Mouse (Mus musculus) hindbrain, embryonic 13.5 days (tissue): ENCODE results near the gene Tmem132c. TPM values are rescaled to one million over a fixed set of nuclear protein-coding genes. Genes with fewer than 3 reads are reported as not detected.

Experiments used
- ATAC-seq: fragments of 200-750 bp; cut with Nextera tagmentation; 2 replicates; pipeline ENCODE4 v1.8.0; 2017; ENCODE audit warnings: moderate TSS enrichment; ENCODE audit not compliant: low FRiP score
- H3K27ac ChIP-seq: fragments of 300-500 bp; sonication (generic); 2 replicates; pipeline ENCODE4 v1.5.1; 2015; ENCODE audit warnings: inconsistent platforms, mild to moderate bottlenecking, moderate library complexity
- H3K27me3 ChIP-seq: fragments of 300-500 bp; sonication (generic); 2 replicates; pipeline ENCODE4 v1.6.1; 2015; ENCODE audit warnings: mild to moderate bottlenecking, inconsistent platforms
- H3K36me3 ChIP-seq: fragments of 300-500 bp; sonication (generic); 2 replicates; pipeline ENCODE4 v1.6.1; 2015; ENCODE audit warnings: mild to moderate bottlenecking, inconsistent platforms
- H3K4me1 ChIP-seq: fragments of 300-500 bp; sonication (generic); replicated peaks from 2 replicates; pipeline ENCODE4 v1.6.1; 2015; ENCODE audit warnings: inconsistent platforms
- H3K4me2 ChIP-seq: fragments of 300-500 bp; sonication (generic); 2 replicates; pipeline ENCODE4 v1.6.1; 2015; ENCODE audit warnings: inconsistent platforms, mild to moderate bottlenecking, moderate library complexity
- H3K4me3 ChIP-seq: fragments of 300-500 bp; sonication (generic); 2 replicates; pipeline ENCODE4 v1.5.1; 2015; ENCODE audit warnings: mild to moderate bottlenecking, inconsistent platforms
- H3K9ac ChIP-seq: fragments of 300-500 bp; sonication (generic); 2 replicates; pipeline ENCODE4 v1.6.1; 2015; ENCODE audit warnings: mild to moderate bottlenecking, inconsistent platforms
- H3K9me3 ChIP-seq: fragments of 300-500 bp; sonication (generic); 2 replicates; pipeline ENCODE4 v1.6.1; 2016; ENCODE audit warnings: inconsistent platforms
- whole genome bisulfite sequencing: fragments of 180-500 bp; shearing (Covaris S2); methylation state at CpG from one replicate; pipeline ENCODE4 v1.1.7; 2015; 5-methylcytosine and 5-hydroxymethylcytosine counted together
- polyA plus RNA-seq: library from polyadenylated mRNA; unstranded; fragments of >200 nt; fragmentation: Nextera tagmentation; extraction: Ambion mirVana; gene quantifications from 2 replicates; pipeline ENCODE4 v1.2.1, GENCODE M21; 2015

Gene Tmem132c
- polyA plus RNA-seq, 1 experiment from 2014 or later: 11.1 TPM

DNA sequence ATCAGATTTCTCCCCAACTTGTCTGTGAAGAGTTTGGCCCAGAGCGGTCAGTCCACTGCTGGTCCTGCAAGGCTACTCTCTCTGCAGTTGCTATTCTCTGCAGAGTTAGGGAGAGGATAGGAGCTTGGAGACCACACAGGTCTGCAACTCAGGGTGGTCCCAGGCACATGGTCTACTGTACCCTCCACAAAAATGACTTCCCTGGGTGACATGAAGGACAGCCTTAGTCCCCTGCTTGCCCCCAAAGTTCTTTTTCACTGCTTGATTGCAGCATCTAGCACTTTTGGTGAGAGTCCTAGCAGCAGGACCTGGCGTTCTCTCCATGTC lies 69.4 kb downstream of the Tmem132c start:
- Histone ChIP-seq H3K4me3 (no peak overlapping the region), H3K4me1 (peaks cover under 1% of the 10 kb centered on the region; the same call in 1 of the 2 replicates), H3K27me3 (no peaks in the 10 kb centered on the region), H3K27ac (no peak overlapping the region), H3K4me2 (no peak overlapping the region), H3K36me3 (no peaks in the 10 kb centered on the region), H3K9ac (no peak overlapping the region), H3K9me3 (no peaks in the 10 kb centered on the region)
- 80% methylated on average over 2 of the region's 2 CpGs for WGBS
- ATAC-seq: no peak

GRCm38 (mm10) chr5:127313634-127314033 lies 72.0 kb downstream of the Tmem132c start:
- Histone ChIP-seq H3K27ac (no peak overlapping the region), H3K9ac (no peak overlapping the region), H3K4me1 (no peaks in the 10 kb centered on the region), H3K27me3 (no peaks in the 10 kb centered on the region), H3K9me3 (no peaks in the 10 kb centered on the region), H3K4me3 (no peak overlapping the region), H3K36me3 (no peaks in the 10 kb centered on the region), H3K4me2 (no peak overlapping the region)
- no peak for ATAC-seq
- WGBS: 78% methylated on average over 2 of the region's 2 CpGs

- Histone ChIP-seq H3K36me3 (no peaks in the 10 kb centered on the region), H3K9me3 (no peaks in the 10 kb centered on the region), H3K27me3 (no peaks in the 10 kb centered on the region), H3K27ac (no peak overlapping the region), H3K4me1 (peaks cover 42% of the 10 kb centered on the region), H3K4me2 (no peak overlapping the region), H3K9ac (no peak overlapping the region), H3K4me3 (no peak overlapping the region)
- no peak for ATAC-seq
- 21% methylated on average over 12 of the region's 12 CpGs for WGBS
Observed at GRCm38 (mm10) chr5:127319096-127319779, 77.6 kb downstream of the Tmem132c start.

DNA sequence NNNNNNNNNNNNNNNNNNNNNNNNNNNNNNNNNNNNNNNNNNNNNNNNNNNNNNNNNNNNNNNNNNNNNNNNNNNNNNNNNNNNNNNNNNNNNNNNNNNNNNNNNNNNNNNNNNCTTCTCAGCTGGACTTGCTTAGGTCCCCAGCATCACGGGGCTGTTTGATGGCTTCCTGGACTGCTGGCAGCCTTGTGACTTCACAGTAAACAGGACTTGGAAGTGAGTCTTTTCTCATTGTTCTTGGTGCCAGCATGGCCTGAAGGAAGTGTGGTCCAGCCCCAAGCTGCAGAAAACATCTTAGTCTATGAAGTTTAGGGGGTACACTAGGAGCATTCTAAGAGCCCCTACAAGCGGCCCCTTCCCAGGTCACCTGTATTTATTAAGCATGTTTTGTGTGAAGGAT lies 83.0 kb downstream of the Tmem132c start:
- no peaks in the 10 kb centered on the region for H3K27me3 ChIP-seq
- no peaks in the 10 kb centered on the region for H3K9me3 ChIP-seq
- no peak overlapping the region for H3K4me3 ChIP-seq
- H3K36me3 ChIP-seq: no peaks in the 10 kb centered on the region
- peaks cover 35% of the 10 kb centered on the region for H3K4me1 ChIP-seq
- H3K9ac ChIP-seq: no peak overlapping the region
- H3K27ac ChIP-seq: peak overlapping the region; percentile 80
- H3K4me2 ChIP-seq: no peak overlapping the region
- 37% methylated on average over 2 of the region's 2 CpGs for WGBS
- no peak for ATAC-seq

DNA sequence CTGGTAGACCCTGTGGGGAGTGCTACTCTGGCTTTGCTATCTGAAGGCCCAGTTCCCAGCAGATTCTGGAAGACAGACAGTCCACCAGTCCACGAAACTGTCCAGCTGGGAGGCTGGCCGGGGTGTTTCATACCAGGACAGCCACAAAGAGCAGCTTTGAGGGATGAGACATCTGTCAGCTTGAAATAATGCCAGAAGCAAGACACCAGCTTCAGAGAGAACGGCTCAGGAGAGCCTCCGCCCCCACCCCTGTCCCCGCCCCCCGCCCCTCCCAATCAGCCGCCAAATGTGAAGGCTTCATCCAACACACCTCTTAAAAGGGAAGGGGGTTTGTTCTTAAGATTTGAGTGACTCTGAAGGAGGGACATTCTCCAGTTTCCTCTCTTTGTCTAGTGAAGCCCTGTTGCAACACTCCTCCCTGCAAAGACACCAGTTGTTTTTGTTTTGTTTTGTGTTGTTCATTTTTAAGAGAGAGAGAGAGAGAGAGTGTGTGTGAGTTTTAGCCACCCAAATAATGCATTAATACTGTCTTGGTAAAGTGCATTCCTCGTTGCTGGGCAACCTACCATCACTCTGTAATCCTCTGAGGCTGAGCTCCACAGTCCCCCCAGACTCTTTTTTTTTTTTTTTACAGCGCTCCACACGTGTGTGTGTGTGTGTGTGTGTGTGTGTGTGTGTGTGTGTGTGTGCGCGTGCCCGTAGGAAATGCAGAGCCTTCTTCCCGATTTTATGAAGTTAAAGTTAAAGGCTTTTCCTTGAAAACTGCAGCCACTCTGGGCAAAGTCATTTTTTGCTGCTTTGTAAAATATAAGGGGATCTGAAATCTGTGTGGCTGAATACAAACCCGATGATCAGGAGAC lies 94.7 kb downstream of the Tmem132c start:
- no peaks in the 10 kb centered on the region for H3K9me3 ChIP-seq
- no peak overlapping the region for H3K9ac ChIP-seq
- peaks cover 5% of the 10 kb centered on the region; the same call in 1 of the 2 replicates for H3K27me3 ChIP-seq
- H3K4me1 ChIP-seq: peaks cover 40% of the 10 kb centered on the region
- ATAC-seq: peak; percentile 55; the same call in 1 of the 2 replicates
- H3K36me3 ChIP-seq: no peaks in the 10 kb centered on the region
- H3K27ac ChIP-seq: peak overlapping the region; percentile 69
- peak overlapping the region; percentile 36 for H3K4me2 ChIP-seq
- no peak overlapping the region for H3K4me3 ChIP-seq
- WGBS: 4% methylated on average over 15 of the region's 15 CpGs

DNA sequence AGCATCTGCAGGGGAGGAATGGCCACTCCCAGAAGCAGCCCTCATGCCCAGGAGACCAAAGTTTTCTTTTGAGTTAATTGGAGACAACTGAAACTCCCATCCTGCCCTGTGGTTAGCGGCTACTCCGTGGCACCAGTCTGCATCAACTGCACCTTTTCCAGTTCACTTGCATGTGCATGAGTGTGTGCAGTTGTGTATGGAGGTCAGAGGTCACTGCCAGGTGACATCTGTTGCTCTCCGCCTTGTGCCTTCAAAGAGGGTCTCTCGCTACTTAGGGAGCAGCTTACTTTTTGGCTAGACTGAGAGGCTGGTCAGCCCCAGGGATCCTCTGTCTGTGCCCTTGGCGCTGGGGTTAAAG lies 95.3 kb downstream of the Tmem132c start:
- ATAC-seq: no peak
- Histone ChIP-seq H3K27ac (peak overlapping the region; percentile 35; the same call in 1 of the 2 replicates), H3K9ac (no peak overlapping the region), H3K36me3 (no peaks in the 10 kb centered on the region), H3K4me3 (no peak overlapping the region), H3K27me3 (peaks cover 5% of the 10 kb centered on the region; the same call in 1 of the 2 replicates), H3K9me3 (no peaks in the 10 kb centered on the region), H3K4me2 (peak overlapping the region; percentile 36), H3K4me1 (peaks cover 40% of the 10 kb centered on the region)
- 15% methylated on average over 5 of the region's 5 CpGs for WGBS

DNA sequence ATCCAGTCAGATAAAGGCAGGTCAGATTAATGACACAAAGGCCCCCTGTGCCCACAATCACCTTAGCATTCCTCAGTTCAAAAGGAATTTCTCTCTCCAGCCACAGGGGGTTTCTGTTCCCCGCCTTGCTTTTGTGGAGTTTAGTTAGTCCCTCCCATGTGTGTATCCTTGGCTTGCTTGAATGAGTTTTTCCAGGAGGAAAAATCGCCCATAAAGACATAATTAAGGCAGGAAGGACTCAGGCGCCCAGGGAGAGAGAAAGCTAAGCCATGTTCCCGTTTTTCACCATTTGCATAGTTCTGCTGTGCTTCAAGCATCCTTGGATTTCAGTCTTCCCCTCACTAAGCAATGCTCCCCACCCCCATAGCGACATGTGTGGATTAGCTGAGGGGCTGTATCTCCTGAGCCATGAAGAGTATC lies 97.4 kb downstream of the Tmem132c start:
- Histone ChIP-seq H3K4me1 (peaks cover 40% of the 10 kb centered on the region), H3K4me3 (no peak overlapping the region), H3K9me3 (no peaks in the 10 kb centered on the region), H3K4me2 (no peak overlapping the region), H3K27ac (peak overlapping the region; percentile 48), H3K27me3 (peaks cover 5% of the 10 kb centered on the region; the same call in 1 of the 2 replicates), H3K36me3 (no peaks in the 10 kb centered on the region), H3K9ac (no peak overlapping the region)
- ATAC-seq: no peak
- 4% methylated on average over 5 of the region's 5 CpGs for WGBS

- Histone ChIP-seq H3K27me3 (peaks cover 5% of the 10 kb centered on the region; the same call in 1 of the 2 replicates), H3K4me2 (no peak overlapping the region), H3K27ac (no peak overlapping the region), H3K4me3 (no peak overlapping the region), H3K9me3 (no peaks in the 10 kb centered on the region), H3K4me1 (peaks cover 37% of the 10 kb centered on the region), H3K9ac (no peak overlapping the region), H3K36me3 (no peaks in the 10 kb centered on the region)
- 25% methylated on average over 3 of the region's 3 CpGs for WGBS
- no peak for ATAC-seq
Observed at GRCm38 (mm10) chr5:127341158-127341557, 99.5 kb downstream of the Tmem132c start.

GRCm38 (mm10) chr5:127344721-127345120 lies 103.1 kb downstream of the Tmem132c start:
- Histone ChIP-seq H3K36me3 (no peaks in the 10 kb centered on the region), H3K9me3 (no peaks in the 10 kb centered on the region), H3K4me1 (peaks cover 32% of the 10 kb centered on the region), H3K4me3 (no peak overlapping the region), H3K27me3 (peaks cover 5% of the 10 kb centered on the region; the same call in 1 of the 2 replicates), H3K27ac (no peak overlapping the region), H3K4me2 (no peak overlapping the region), H3K9ac (no peak overlapping the region)
- no peak for ATAC-seq
- WGBS: 54% methylated on average over 2 of the region's 2 CpGs

GRCm38 (mm10) chr5:127346364-127346763 lies 104.8 kb downstream of the Tmem132c start:
- H3K9ac ChIP-seq: no peak overlapping the region
- H3K27me3 ChIP-seq: no peaks in the 10 kb centered on the region
- H3K4me3 ChIP-seq: no peak overlapping the region
- no peak for ATAC-seq
- H3K27ac ChIP-seq: no peak overlapping the region
- peaks cover 29% of the 10 kb centered on the region for H3K4me1 ChIP-seq
- H3K36me3 ChIP-seq: no peaks in the 10 kb centered on the region
- no peaks in the 10 kb centered on the region for H3K9me3 ChIP-seq
- no peak overlapping the region for H3K4me2 ChIP-seq
- 88% methylated on average over 2 of the region's 2 CpGs for WGBS

GRCm38 (mm10) chr5:127347053-127347748 lies 105.6 kb downstream of the Tmem132c start:
- no peak for ATAC-seq
- H3K36me3 ChIP-seq: no peaks in the 10 kb centered on the region
- no peaks in the 10 kb centered on the region for H3K9me3 ChIP-seq
- WGBS: 39% methylated on average over 12 of the region's 12 CpGs
- H3K4me1 ChIP-seq: peaks cover 29% of the 10 kb centered on the region
- no peak overlapping the region for H3K9ac ChIP-seq
- H3K4me3 ChIP-seq: no peak overlapping the region
- H3K27me3 ChIP-seq: no peaks in the 10 kb centered on the region
- 0 out of 2 replicates have a peak overlapping the region, but pooled peaks have one; percentile 23 for H3K27ac ChIP-seq
- no peak overlapping the region for H3K4me2 ChIP-seq
